Mouse (Mus musculus): ENCODE data around the gene Tnnt3. TPM values are rescaled to one million over a fixed set of nuclear protein-coding genes. Genes with fewer than 3 reads are reported as not detected.

Gene Tnnt3
- polyA plus RNA-seq, 1 experiment from 2014 or later: 4.8 TPM

DNA sequence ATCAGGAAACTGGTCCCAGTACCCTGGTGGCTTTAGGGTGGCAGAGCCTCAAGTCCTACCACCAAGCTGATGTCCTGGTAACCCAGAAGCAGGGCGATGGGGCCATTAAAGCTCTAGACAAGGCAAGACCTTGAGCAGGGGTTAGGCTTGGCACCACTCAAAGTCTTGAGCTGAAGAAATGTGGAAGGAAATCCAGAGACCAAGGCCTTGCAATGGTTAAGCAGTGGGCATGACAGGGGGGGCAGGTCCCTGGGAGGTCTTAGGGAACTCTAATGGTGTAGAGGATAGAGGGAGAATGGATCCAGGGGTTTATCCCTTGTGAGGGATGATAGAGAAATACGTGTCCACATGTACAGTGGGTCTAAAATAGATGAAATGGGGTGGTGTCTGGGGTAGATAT is 25.2 kb upstream of the Tnnt3 start:
- no peak overlapping the region for H3K4me2 ChIP-seq (ENCODE audit: low read depth, low read length)
- H3K36me3 ChIP-seq (ENCODE audit: control insufficient read depth, insufficient read depth, low read length): no peaks in the 10 kb centered on the region
- no peaks in the 10 kb centered on the region for H3K9me3 ChIP-seq (ENCODE audit: control insufficient read depth, low read length)
- 0 out of 2 replicates have a peak, but pooled peaks cover 7% of the 10 kb centered on the region for H3K4me1 ChIP-seq (ENCODE audit: control insufficient read depth, insufficient read depth, low read length)
- no peak for ATAC-seq (ENCODE audit: low read depth)
- H3K4me3 ChIP-seq (ENCODE audit: low read depth, low read length): no peak overlapping the region
- WGBS: 92% methylated on average over 2 of the region's 2 CpGs
- no peaks in the 10 kb centered on the region for H3K27me3 ChIP-seq (ENCODE audit: control insufficient read depth, insufficient read depth, low read length)
- no peak overlapping the region for H3K9ac ChIP-seq (replicated peaks; ENCODE audit: low read depth, low read length)
- H3K27ac ChIP-seq (ENCODE audit: low read depth, low read length): no peak overlapping the region

- no peak overlapping the region for H3K27ac ChIP-seq (ENCODE audit: low read depth, low read length)
- WGBS: 85% methylated on average over 14 of the region's 14 CpGs
- no peaks in the 10 kb centered on the region for H3K27me3 ChIP-seq (ENCODE audit: control insufficient read depth, insufficient read depth, low read length)
- no peak overlapping the region for H3K9ac ChIP-seq (replicated peaks; ENCODE audit: low read depth, low read length)
- no peaks in the 10 kb centered on the region for H3K36me3 ChIP-seq (ENCODE audit: control insufficient read depth, insufficient read depth, low read length)
- no peaks in the 10 kb centered on the region for H3K9me3 ChIP-seq (ENCODE audit: control insufficient read depth, low read length)
- 0 out of 2 replicates have a peak, but pooled peaks cover 7% of the 10 kb centered on the region for H3K4me1 ChIP-seq (ENCODE audit: control insufficient read depth, insufficient read depth, low read length)
- no peak for ATAC-seq (ENCODE audit: low read depth)
- no peak overlapping the region for H3K4me2 ChIP-seq (ENCODE audit: low read depth, low read length)
- H3K4me3 ChIP-seq (ENCODE audit: low read depth, low read length): no peak overlapping the region
These were observed 23.8 kb upstream of the Tnnt3 start for GRCm38 (mm10) chr7:142474799-142475198.

DNA sequence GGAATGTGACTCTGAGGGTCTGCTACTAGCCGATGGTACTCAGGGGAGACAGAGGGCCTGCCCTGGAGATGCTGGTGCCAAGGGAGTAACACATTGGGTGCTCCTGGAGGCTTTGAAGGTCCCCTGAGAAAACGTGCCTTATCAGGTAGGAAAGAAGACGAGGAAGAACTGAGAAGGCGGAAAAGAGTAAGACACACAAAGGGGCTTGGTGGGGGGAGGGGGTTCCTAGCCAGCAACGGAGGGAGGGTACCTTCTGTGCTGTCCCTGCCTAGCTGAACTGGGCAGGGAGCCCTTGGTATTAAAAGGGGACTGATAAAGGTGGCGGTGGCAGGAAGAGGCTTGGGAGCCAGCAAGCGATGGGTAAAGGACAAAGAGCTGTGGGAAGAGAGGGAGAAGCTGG is 23.0 kb upstream of the Tnnt3 start:
- no peak overlapping the region for H3K9ac ChIP-seq (replicated peaks; ENCODE audit: low read depth, low read length)
- H3K4me3 ChIP-seq (ENCODE audit: low read depth, low read length): no peak overlapping the region
- H3K4me1 ChIP-seq (ENCODE audit: control insufficient read depth, insufficient read depth, low read length): 0 out of 2 replicates have a peak, but pooled peaks cover 7% of the 10 kb centered on the region
- no peak overlapping the region for H3K27ac ChIP-seq (ENCODE audit: low read depth, low read length)
- H3K4me2 ChIP-seq (ENCODE audit: low read depth, low read length): no peak overlapping the region
- no peak for ATAC-seq (ENCODE audit: low read depth)
- H3K27me3 ChIP-seq (ENCODE audit: control insufficient read depth, insufficient read depth, low read length): no peaks in the 10 kb centered on the region
- H3K9me3 ChIP-seq (ENCODE audit: control insufficient read depth, low read length): no peaks in the 10 kb centered on the region
- WGBS: 73% methylated on average over 7 of the region's 7 CpGs
- no peaks in the 10 kb centered on the region for H3K36me3 ChIP-seq (ENCODE audit: control insufficient read depth, insufficient read depth, low read length)

GRCm38 (mm10) chr7:142476271-142476670 is 22.4 kb upstream of the Tnnt3 start:
- no peak for ATAC-seq (ENCODE audit: low read depth)
- H3K36me3 ChIP-seq (ENCODE audit: control insufficient read depth, insufficient read depth, low read length): no peaks in the 10 kb centered on the region
- no peaks in the 10 kb centered on the region for H3K9me3 ChIP-seq (ENCODE audit: control insufficient read depth, low read length)
- no peak overlapping the region for H3K4me3 ChIP-seq (ENCODE audit: low read depth, low read length)
- no peak overlapping the region for H3K9ac ChIP-seq (replicated peaks; ENCODE audit: low read depth, low read length)
- H3K4me1 ChIP-seq (ENCODE audit: control insufficient read depth, insufficient read depth, low read length): peaks cover 7% of the 10 kb centered on the region; the same call in 1 of the 2 replicates
- no peak overlapping the region for H3K4me2 ChIP-seq (ENCODE audit: low read depth, low read length)
- 84% methylated on average over 5 of the region's 5 CpGs for WGBS
- no peaks in the 10 kb centered on the region for H3K27me3 ChIP-seq (ENCODE audit: control insufficient read depth, insufficient read depth, low read length)
- H3K27ac ChIP-seq (ENCODE audit: low read depth, low read length): no peak overlapping the region

DNA sequence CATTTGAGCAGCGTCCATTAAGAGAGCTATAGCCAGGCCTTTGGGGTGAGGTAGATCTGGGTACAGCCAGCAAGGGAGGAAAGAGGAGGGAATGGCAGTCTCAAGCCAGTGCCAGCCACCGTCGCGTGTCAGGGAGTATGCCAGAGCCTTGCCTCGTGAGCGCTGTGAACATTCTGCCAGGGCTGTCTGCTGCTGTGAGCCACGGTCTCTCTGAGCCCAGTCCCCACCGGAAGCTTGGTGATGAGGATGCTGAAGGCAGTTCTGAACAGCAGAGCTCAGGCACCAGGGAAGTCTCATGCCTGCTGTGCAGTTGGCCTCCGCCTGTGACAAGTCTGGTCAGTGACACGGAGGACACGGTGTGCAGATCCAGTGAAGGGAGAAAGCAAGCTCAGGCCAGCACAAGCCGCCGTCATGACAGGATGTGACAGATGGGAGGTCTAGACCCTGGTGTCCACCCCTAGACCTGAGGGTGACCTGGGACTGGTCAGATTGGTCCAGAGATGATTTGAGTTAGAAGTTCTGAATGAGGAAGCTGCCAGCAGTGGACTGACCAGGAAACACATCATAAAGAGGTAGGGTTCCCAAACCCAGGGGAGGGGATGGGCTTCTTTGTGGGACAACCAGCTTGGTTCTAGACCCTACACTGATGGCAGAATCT is 21.7 kb upstream of the Tnnt3 start:
- peaks cover 7% of the 10 kb centered on the region for H3K4me1 ChIP-seq (ENCODE audit: control insufficient read depth, insufficient read depth, low read length)
- ATAC-seq (ENCODE audit: low read depth): no peak
- no peak overlapping the region for H3K4me2 ChIP-seq (ENCODE audit: low read depth, low read length)
- WGBS: 88% methylated on average over 13 of the region's 13 CpGs
- H3K27ac ChIP-seq (ENCODE audit: low read depth, low read length): no peak overlapping the region
- no peaks in the 10 kb centered on the region for H3K36me3 ChIP-seq (ENCODE audit: control insufficient read depth, insufficient read depth, low read length)
- H3K27me3 ChIP-seq (ENCODE audit: control insufficient read depth, insufficient read depth, low read length): no peaks in the 10 kb centered on the region
- H3K9me3 ChIP-seq (ENCODE audit: control insufficient read depth, low read length): no peaks in the 10 kb centered on the region
- no peak overlapping the region for H3K9ac ChIP-seq (replicated peaks; ENCODE audit: low read depth, low read length)
- no peak overlapping the region for H3K4me3 ChIP-seq (ENCODE audit: low read depth, low read length)

GRCm38 (mm10) chr7:142478001-142478400 is 20.6 kb upstream of the Tnnt3 start:
- H3K4me1 ChIP-seq (ENCODE audit: control insufficient read depth, insufficient read depth, low read length): peaks cover 12% of the 10 kb centered on the region
- 88% methylated on average over 6 of the region's 6 CpGs for WGBS
- no peak for ATAC-seq (ENCODE audit: low read depth)
- no peak overlapping the region for H3K4me3 ChIP-seq (ENCODE audit: low read depth, low read length)
- H3K9ac ChIP-seq (replicated peaks; ENCODE audit: low read depth, low read length): no peak overlapping the region
- H3K9me3 ChIP-seq (ENCODE audit: control insufficient read depth, low read length): no peaks in the 10 kb centered on the region
- H3K4me2 ChIP-seq (ENCODE audit: low read depth, low read length): no peak overlapping the region
- H3K27ac ChIP-seq (ENCODE audit: low read depth, low read length): no peak overlapping the region
- H3K36me3 ChIP-seq (ENCODE audit: control insufficient read depth, insufficient read depth, low read length): no peaks in the 10 kb centered on the region
- H3K27me3 ChIP-seq (ENCODE audit: control insufficient read depth, insufficient read depth, low read length): no peaks in the 10 kb centered on the region

GRCm38 (mm10) chr7:142478574-142478973 is 20.1 kb upstream of the Tnnt3 start:
- Histone ChIP-seq H3K4me2 (ENCODE audit: low read depth, low read length) (no peak overlapping the region), H3K36me3 (ENCODE audit: control insufficient read depth, insufficient read depth, low read length) (no peaks in the 10 kb centered on the region), H3K4me1 (ENCODE audit: control insufficient read depth, insufficient read depth, low read length) (peaks cover 12% of the 10 kb centered on the region), H3K27ac (ENCODE audit: low read depth, low read length) (no peak overlapping the region), H3K27me3 (ENCODE audit: control insufficient read depth, insufficient read depth, low read length) (no peaks in the 10 kb centered on the region), H3K4me3 (ENCODE audit: low read depth, low read length) (no peak overlapping the region), H3K9me3 (ENCODE audit: control insufficient read depth, low read length) (no peaks in the 10 kb centered on the region), H3K9ac (replicated peaks; ENCODE audit: low read depth, low read length) (no peak overlapping the region)
- ATAC-seq (ENCODE audit: low read depth): no peak
- WGBS: 78% methylated on average over 2 of the region's 2 CpGs

DNA sequence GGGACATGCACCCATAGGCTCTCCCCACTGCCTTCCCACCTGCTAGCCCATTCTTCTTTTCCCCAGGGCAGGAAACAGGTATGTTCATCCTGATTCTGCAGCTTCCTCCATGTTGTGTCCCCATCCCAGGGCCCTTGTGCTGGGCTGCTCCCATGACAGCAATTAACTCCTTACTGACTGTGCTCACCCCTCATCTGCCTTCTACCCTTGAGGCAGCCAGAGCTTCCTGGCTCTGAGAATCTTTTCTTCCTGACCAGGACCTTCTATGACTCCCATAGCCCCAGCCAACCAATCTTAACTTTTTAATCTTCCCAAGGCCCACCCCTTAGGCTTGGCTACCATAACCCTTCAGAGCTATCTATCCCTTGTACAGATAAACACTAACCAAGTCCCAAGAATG is 19.3 kb upstream of the Tnnt3 start:
- H3K9ac ChIP-seq (replicated peaks; ENCODE audit: low read depth, low read length): no peak overlapping the region
- no peak overlapping the region for H3K27ac ChIP-seq (ENCODE audit: low read depth, low read length)
- H3K4me1 ChIP-seq (ENCODE audit: control insufficient read depth, insufficient read depth, low read length): peaks cover 12% of the 10 kb centered on the region
- H3K36me3 ChIP-seq (ENCODE audit: control insufficient read depth, insufficient read depth, low read length): no peaks in the 10 kb centered on the region
- no peaks in the 10 kb centered on the region for H3K9me3 ChIP-seq (ENCODE audit: control insufficient read depth, low read length)
- H3K4me3 ChIP-seq (ENCODE audit: low read depth, low read length): no peak overlapping the region
- no peak overlapping the region for H3K4me2 ChIP-seq (ENCODE audit: low read depth, low read length)
- no peaks in the 10 kb centered on the region for H3K27me3 ChIP-seq (ENCODE audit: control insufficient read depth, insufficient read depth, low read length)
- ATAC-seq (ENCODE audit: low read depth): no peak

- no peak for ATAC-seq (ENCODE audit: low read depth)
- WGBS: 95% methylated on average over 3 of the region's 3 CpGs
- Histone ChIP-seq H3K27ac (ENCODE audit: low read depth, low read length) (no peak overlapping the region), H3K36me3 (ENCODE audit: control insufficient read depth, insufficient read depth, low read length) (no peaks in the 10 kb centered on the region), H3K4me1 (ENCODE audit: control insufficient read depth, insufficient read depth, low read length) (peaks cover 12% of the 10 kb centered on the region), H3K27me3 (ENCODE audit: control insufficient read depth, insufficient read depth, low read length) (no peaks in the 10 kb centered on the region), H3K4me2 (ENCODE audit: low read depth, low read length) (no peak overlapping the region), H3K9me3 (ENCODE audit: control insufficient read depth, low read length) (no peaks in the 10 kb centered on the region), H3K9ac (replicated peaks; ENCODE audit: low read depth, low read length) (no peak overlapping the region), H3K4me3 (ENCODE audit: low read depth, low read length) (no peak overlapping the region)
These were observed 18.8 kb upstream of the Tnnt3 start for GRCm38 (mm10) chr7:142479886-142480285.
